Mouse (Mus musculus): ENCODE data around the gene Chchd10. TPM values are rescaled to one million over a fixed set of nuclear protein-coding genes. Genes with fewer than 3 reads are reported as not detected.

Gene Chchd10
- polyA plus RNA-seq, 1 experiment, result 40.4 TPM

DNA sequence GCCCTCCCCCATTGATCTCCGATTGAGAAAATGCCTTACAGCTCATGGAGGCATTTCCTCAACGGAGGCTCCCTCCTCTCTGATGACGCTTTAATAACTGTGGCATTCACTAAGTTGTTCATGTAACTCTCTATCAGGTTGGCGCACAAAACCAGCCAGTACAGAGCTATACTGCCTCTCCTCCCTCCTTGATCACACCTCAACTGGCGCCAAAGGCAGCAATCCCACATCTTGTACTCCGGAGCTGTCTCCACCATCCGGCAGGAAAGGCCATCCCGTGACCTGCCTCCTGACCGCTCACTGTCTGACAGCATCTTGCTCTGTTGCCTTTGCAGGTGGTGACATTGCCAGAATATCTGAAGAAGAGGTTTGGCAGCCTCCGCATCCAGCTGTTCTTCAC, 40.9 kb downstream of the Chchd10 start:
- no peak for DNase-seq (ENCODE audit: low read depth)
- TF ChIP-seq POLR2A (IDR thresholded peaks at IDR 0.05; ENCODE audit: borderline replicate concordance, extremely low read depth, insufficient read depth, insufficient read length, poor library complexity, severe bottlenecking), result no peak
- TF ChIP-seq CTCF (IDR thresholded peaks at IDR 0.05; ENCODE audit: borderline replicate concordance, extremely low read depth, insufficient read depth, insufficient read length), result no peak

DNA sequence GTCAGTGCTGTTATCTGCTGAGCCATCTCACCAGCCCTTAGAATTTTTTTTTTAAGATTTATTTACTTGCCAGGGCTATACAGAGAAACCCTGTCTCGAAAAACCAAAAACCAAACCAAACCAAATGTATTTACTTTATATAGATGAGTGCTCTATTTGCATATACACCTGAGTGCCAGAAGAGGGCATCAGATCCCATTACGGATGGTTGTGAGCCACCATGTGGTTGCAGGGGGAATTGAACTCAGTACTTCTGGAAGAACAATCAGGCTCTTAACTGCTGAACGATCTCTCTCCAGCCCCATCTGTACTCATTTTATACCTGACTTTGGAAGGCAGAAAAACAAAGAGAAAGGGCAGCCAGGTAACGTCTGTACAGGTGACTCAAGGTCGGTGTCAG, 42.3 kb downstream of the Chchd10 start:
- TF ChIP-seq POLR2A (IDR thresholded peaks at IDR 0.05; ENCODE audit: borderline replicate concordance, extremely low read depth, insufficient read depth, insufficient read length, poor library complexity, severe bottlenecking) (no peak), CTCF (IDR thresholded peaks at IDR 0.05; ENCODE audit: borderline replicate concordance, extremely low read depth, insufficient read depth, insufficient read length) (peak; percentile 44; the same call in 1 of the 2 replicates)

DNA sequence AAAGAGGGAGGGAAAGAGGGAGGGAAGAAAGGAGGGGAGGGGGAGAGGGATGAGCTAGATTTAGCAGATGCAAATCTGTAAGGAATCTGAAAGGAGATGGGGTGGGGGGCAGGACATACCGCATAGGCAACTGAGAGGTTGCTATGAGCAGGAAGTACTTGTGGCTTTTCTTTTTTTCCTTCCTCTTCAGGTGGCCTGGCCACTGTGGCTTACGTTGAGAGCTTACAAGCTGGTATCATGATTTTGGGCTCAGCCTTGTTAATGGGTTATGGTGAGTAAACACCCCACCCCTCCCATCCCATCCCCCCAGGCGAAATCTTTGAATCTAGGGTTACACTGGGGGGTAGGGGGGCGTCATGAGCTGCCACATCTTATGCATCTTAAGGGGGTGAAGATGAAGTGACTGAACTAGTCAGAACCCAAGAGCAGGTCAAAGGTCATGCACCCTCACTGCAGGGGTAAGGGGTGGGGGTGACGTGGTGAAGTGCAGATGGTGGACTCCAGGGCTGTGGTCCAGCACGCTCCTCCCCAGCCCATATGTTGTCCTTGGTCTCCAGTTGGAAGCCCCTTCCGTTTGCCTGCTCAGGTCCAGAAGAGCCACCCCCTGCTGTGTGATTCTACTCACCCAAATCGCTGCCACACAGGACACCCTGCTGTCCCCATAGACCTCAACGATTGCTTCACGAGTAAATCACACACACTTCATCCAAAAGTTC, 45.3 kb downstream of the Chchd10 start:
- TF ChIP-seq POLR2A (IDR thresholded peaks at IDR 0.05; ENCODE audit: borderline replicate concordance, extremely low read depth, insufficient read depth, insufficient read length, poor library complexity, severe bottlenecking) (no peak), CTCF (IDR thresholded peaks at IDR 0.05; ENCODE audit: borderline replicate concordance, extremely low read depth, insufficient read depth, insufficient read length) (no peak)
- no peak for DNase-seq (ENCODE audit: low read depth)

More for the DNA sequence above, 42.3 kb downstream of the Chchd10 start:
- peak; percentile 12 for DNase-seq (ENCODE audit: low read depth)

DNA sequence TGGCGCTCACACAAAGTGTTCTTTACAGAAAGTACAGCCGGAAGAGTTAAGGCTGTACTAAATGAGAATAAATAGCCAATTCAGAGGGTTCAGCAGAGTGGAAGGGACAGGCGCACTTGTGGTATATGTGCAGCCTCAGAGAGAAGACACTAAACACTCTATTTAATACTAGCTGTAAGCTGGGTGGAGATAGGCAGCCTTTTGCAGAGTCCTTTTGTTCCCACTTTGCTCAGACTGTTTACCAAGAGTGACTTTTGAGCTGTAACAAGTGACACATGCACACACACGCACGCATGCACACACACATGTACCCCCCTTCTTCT, 45.9 kb downstream of the Chchd10 start:
- no peak for TF ChIP-seq CTCF (IDR thresholded peaks at IDR 0.05; ENCODE audit: borderline replicate concordance, extremely low read depth, insufficient read depth, insufficient read length)
- DNase-seq (ENCODE audit: low read depth), result peak; percentile 38

DNA sequence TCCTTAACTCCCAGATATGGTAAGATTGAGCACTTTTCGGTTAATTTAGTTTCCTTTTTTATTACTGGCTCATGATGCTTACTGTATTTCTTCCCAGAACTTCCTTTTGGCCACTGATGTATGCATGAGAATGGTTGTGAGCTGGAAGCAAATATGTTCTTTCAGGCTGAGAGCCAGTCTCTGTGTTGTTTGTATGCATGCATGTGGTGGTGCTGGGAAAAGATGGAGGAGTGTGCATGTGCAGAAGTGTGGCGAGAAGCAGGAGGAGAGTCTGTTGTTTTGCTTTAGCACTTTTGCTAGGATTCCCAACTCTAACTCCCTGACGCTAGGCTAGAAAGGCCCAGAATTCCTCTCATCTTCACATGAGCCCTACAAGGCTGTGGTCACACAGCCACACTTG, 46.5 kb downstream of the Chchd10 start:
- TF ChIP-seq POLR2A (IDR thresholded peaks at IDR 0.05; ENCODE audit: borderline replicate concordance, extremely low read depth, insufficient read depth, insufficient read length, poor library complexity, severe bottlenecking), result no peak
- no peak for TF ChIP-seq CTCF (IDR thresholded peaks at IDR 0.05; ENCODE audit: borderline replicate concordance, extremely low read depth, insufficient read depth, insufficient read length)
- peak; percentile 79 for DNase-seq (ENCODE audit: low read depth)

Other genes with a start within 250 kb of the Chchd10 start
- 43.8 and 56.6 TPM in 2 replicates for gene Cabin1, start 168.8 kb upstream of the Chchd10 start, polyA plus RNA-seq (2012; rRNA removed)
- gene Ddt, start 159.7 kb upstream of the Chchd10 start, polyA plus RNA-seq (2012; rRNA removed), result 55.9 and 69.3 TPM in 2 replicates
- not detected in 2 replicates for gene Gm20441, start 152.2 kb upstream of the Chchd10 start, polyA plus RNA-seq (2012; rRNA removed)
- 1.1 TPM in 2 replicates for gene Gstt3, start 151.7 kb upstream of the Chchd10 start, polyA plus RNA-seq (2012; rRNA removed)
- gene Gstt1, start 134.5 kb upstream of the Chchd10 start, polyA plus RNA-seq (2012; rRNA removed), result 11.5 and 13.4 TPM in 2 replicates
- gene Gstt4, start 110.6 kb upstream of the Chchd10 start, polyA plus RNA-seq (2012; rRNA removed), result not detected in 2 replicates
- 7.7 and 9.2 TPM in 2 replicates for gene Gstt2, start 95.7 kb upstream of the Chchd10 start, polyA plus RNA-seq (2012; rRNA removed)
- gene Mif, start 72.9 kb upstream of the Chchd10 start, polyA plus RNA-seq (2012; rRNA removed), result 1,693 and 2,722 TPM in 2 replicates
- 1.7 and 5.7 TPM in 2 replicates for gene Derl3, start 39.7 kb upstream of the Chchd10 start, polyA plus RNA-seq (2012; rRNA removed)
- gene Smarcb1, start 11.5 kb upstream of the Chchd10 start, polyA plus RNA-seq (2012; rRNA removed), result 129 and 165 TPM in 2 replicates
- 28.8 and 38.5 TPM in 2 replicates for gene Mmp11, start 3.4 kb downstream of the Chchd10 start, polyA plus RNA-seq (2012; rRNA removed)
- 0.71 and 1.4 TPM in 2 replicates for gene Gm867, start 7.5 kb downstream of the Chchd10 start, polyA plus RNA-seq (2012; rRNA removed)
- gene Vpreb3, start 9.9 kb downstream of the Chchd10 start, polyA plus RNA-seq (2012; rRNA removed), result 0.16 TPM in 1 of 2 replicates, not detected in the other
- 0.05 TPM in 2 replicates for gene Gm5134, start 21.4 kb downstream of the Chchd10 start, polyA plus RNA-seq (2012; rRNA removed)
- gene Zfp280b, start 99.5 kb downstream of the Chchd10 start, polyA plus RNA-seq (2012; rRNA removed), result 10.8 and 12.3 TPM in 2 replicates
- gene Slc5a4b, start 177.8 kb downstream of the Chchd10 start, polyA plus RNA-seq (2012; rRNA removed), result not detected in 2 replicates
- gene Slc5a4a, start 214.3 kb downstream of the Chchd10 start, polyA plus RNA-seq (2012; rRNA removed), result 0.18 and 0.37 TPM in 2 replicates